Mouse (Mus musculus): ENCODE measurements around the gene Cyfip1. TPM values are rescaled to one million over a fixed set of nuclear protein-coding genes. Genes with fewer than 3 reads are reported as not detected.

Gene Cyfip1
- polyA plus RNA-seq, 1 experiment from 2014 or later: 50.0 TPM

- no peak for DNase-seq (ENCODE audit: low spot score)
- ATAC-seq (ENCODE audit: low FRiP score): no peak
- H3K4me1 ChIP-seq (replicated peaks; ENCODE audit: control insufficient read depth, insufficient read depth, low read length): no peaks in the 10 kb centered on the region
- H3K4me3 ChIP-seq (replicated peaks; ENCODE audit: low read length): no peak overlapping the region
- H3K9ac ChIP-seq: no peak overlapping the region
- H3K4me2 ChIP-seq (replicated peaks): no peak overlapping the region
- no peak overlapping the region for H3K27ac ChIP-seq
- peaks cover 73% of the 10 kb centered on the region for H3K36me3 ChIP-seq (replicated peaks; ENCODE audit: control insufficient read depth, insufficient read depth)
- 90% methylated on average over 7 of the region's 7 CpGs for WGBS
- H3K27me3 ChIP-seq (ENCODE audit: control insufficient read depth, insufficient read depth, low read length): no peaks in the 10 kb centered on the region
- H3K9me3 ChIP-seq (ENCODE audit: control insufficient read depth, low read length): no peaks in the 10 kb centered on the region
Measured at GRCm38 (mm10) chr7:55874703-55875102, 33.2 kb downstream of the Cyfip1 start.

GRCm38 (mm10) chr7:55877721-55878120 lies 36.2 kb downstream of the Cyfip1 start:
- peaks cover 88% of the 10 kb centered on the region for H3K36me3 ChIP-seq (replicated peaks; ENCODE audit: control insufficient read depth, insufficient read depth)
- no peak for DNase-seq (ENCODE audit: low spot score)
- H3K9me3 ChIP-seq (ENCODE audit: control insufficient read depth, low read length): no peaks in the 10 kb centered on the region
- H3K27me3 ChIP-seq (ENCODE audit: control insufficient read depth, insufficient read depth, low read length): no peaks in the 10 kb centered on the region
- no peak overlapping the region for H3K4me3 ChIP-seq (replicated peaks; ENCODE audit: low read length)
- ATAC-seq (ENCODE audit: low FRiP score): no peak
- H3K4me1 ChIP-seq (replicated peaks; ENCODE audit: control insufficient read depth, insufficient read depth, low read length): no peaks in the 10 kb centered on the region
- 97% methylated on average over 10 of the region's 10 CpGs for WGBS
- no peak overlapping the region for H3K9ac ChIP-seq
- H3K27ac ChIP-seq: no peak overlapping the region
- H3K4me2 ChIP-seq (replicated peaks): no peak overlapping the region

- Histone ChIP-seq H3K36me3 (replicated peaks; ENCODE audit: control insufficient read depth, insufficient read depth) (peaks cover 56% of the 10 kb centered on the region), H3K9me3 (ENCODE audit: control insufficient read depth, low read length) (no peaks in the 10 kb centered on the region), H3K4me3 (replicated peaks; ENCODE audit: low read length) (no peak overlapping the region), H3K27ac (no peak overlapping the region), H3K4me2 (replicated peaks) (no peak overlapping the region), H3K4me1 (replicated peaks; ENCODE audit: control insufficient read depth, insufficient read depth, low read length) (no peaks in the 10 kb centered on the region), H3K9ac (no peak overlapping the region), H3K27me3 (ENCODE audit: control insufficient read depth, insufficient read depth, low read length) (no peaks in the 10 kb centered on the region)
- WGBS: 89% methylated on average over 9 of the region's 9 CpGs
- ATAC-seq (ENCODE audit: low FRiP score): no peak; the same call in 1 of the 2 replicates
- no peak for DNase-seq (ENCODE audit: low spot score)
Measured at GRCm38 (mm10) chr7:55880882-55881281, 39.3 kb downstream of the Cyfip1 start.

- peaks cover 54% of the 10 kb centered on the region for H3K36me3 ChIP-seq (replicated peaks; ENCODE audit: control insufficient read depth, insufficient read depth)
- H3K9ac ChIP-seq: no peak overlapping the region
- DNase-seq (ENCODE audit: low spot score) (no peak), ATAC-seq (ENCODE audit: low FRiP score) (no peak)
- H3K9me3 ChIP-seq (ENCODE audit: control insufficient read depth, low read length): no peaks in the 10 kb centered on the region
- H3K4me1 ChIP-seq (replicated peaks; ENCODE audit: control insufficient read depth, insufficient read depth, low read length): no peaks in the 10 kb centered on the region
- H3K4me3 ChIP-seq (replicated peaks; ENCODE audit: low read length): no peak overlapping the region
- H3K27ac ChIP-seq: no peak overlapping the region
- no peak overlapping the region for H3K4me2 ChIP-seq (replicated peaks)
- WGBS: 95% methylated on average over 4 of the region's 4 CpGs
- H3K27me3 ChIP-seq (ENCODE audit: control insufficient read depth, insufficient read depth, low read length): no peaks in the 10 kb centered on the region
Measured at GRCm38 (mm10) chr7:55888603-55889002, 47.1 kb downstream of the Cyfip1 start.

- Histone ChIP-seq H3K27me3 (ENCODE audit: control insufficient read depth, insufficient read depth, low read length) (no peaks in the 10 kb centered on the region), H3K9ac (no peak overlapping the region), H3K9me3 (ENCODE audit: control insufficient read depth, low read length) (no peaks in the 10 kb centered on the region), H3K36me3 (replicated peaks; ENCODE audit: control insufficient read depth, insufficient read depth) (peaks cover 65% of the 10 kb centered on the region), H3K4me1 (replicated peaks; ENCODE audit: control insufficient read depth, insufficient read depth, low read length) (no peaks in the 10 kb centered on the region), H3K27ac (no peak overlapping the region), H3K4me3 (replicated peaks; ENCODE audit: low read length) (no peak overlapping the region), H3K4me2 (replicated peaks) (no peak overlapping the region)
- DNase-seq (ENCODE audit: low spot score) (no peak), ATAC-seq (ENCODE audit: low FRiP score) (no peak)
- 91% methylated on average over 4 of the region's 4 CpGs for WGBS
Measured at GRCm38 (mm10) chr7:55889996-55890395, 48.5 kb downstream of the Cyfip1 start.

- DNase-seq (ENCODE audit: low spot score) (no peak), ATAC-seq (ENCODE audit: low FRiP score) (no peak)
- H3K4me1 ChIP-seq (replicated peaks; ENCODE audit: control insufficient read depth, insufficient read depth, low read length): no peaks in the 10 kb centered on the region
- no peak overlapping the region for H3K27ac ChIP-seq
- H3K9me3 ChIP-seq (ENCODE audit: control insufficient read depth, low read length): no peaks in the 10 kb centered on the region
- H3K4me3 ChIP-seq (replicated peaks; ENCODE audit: low read length): no peak overlapping the region
- H3K36me3 ChIP-seq (replicated peaks; ENCODE audit: control insufficient read depth, insufficient read depth): peaks cover 72% of the 10 kb centered on the region
- H3K9ac ChIP-seq: no peak overlapping the region
- H3K4me2 ChIP-seq (replicated peaks): no peak overlapping the region
- no peaks in the 10 kb centered on the region for H3K27me3 ChIP-seq (ENCODE audit: control insufficient read depth, insufficient read depth, low read length)
Measured at GRCm38 (mm10) chr7:55890731-55891130, 49.2 kb downstream of the Cyfip1 start.

GRCm38 (mm10) chr7:55891797-55892196 lies 50.3 kb downstream of the Cyfip1 start:
- Histone ChIP-seq H3K9ac (no peak overlapping the region), H3K9me3 (ENCODE audit: control insufficient read depth, low read length) (no peaks in the 10 kb centered on the region), H3K36me3 (replicated peaks; ENCODE audit: control insufficient read depth, insufficient read depth) (peaks cover 80% of the 10 kb centered on the region), H3K27ac (no peak overlapping the region), H3K27me3 (ENCODE audit: control insufficient read depth, insufficient read depth, low read length) (no peaks in the 10 kb centered on the region), H3K4me3 (replicated peaks; ENCODE audit: low read length) (no peak overlapping the region), H3K4me1 (replicated peaks; ENCODE audit: control insufficient read depth, insufficient read depth, low read length) (no peaks in the 10 kb centered on the region), H3K4me2 (replicated peaks) (no peak overlapping the region)
- no peak for ATAC-seq (ENCODE audit: low FRiP score)
- DNase-seq (ENCODE audit: low spot score): no peak
- WGBS: 89% methylated on average over 11 of the region's 11 CpGs

GRCm38 (mm10) chr7:55903766-55904165 lies 62.2 kb downstream of the Cyfip1 start:
- DNase-seq (ENCODE audit: low spot score) (no peak), ATAC-seq (ENCODE audit: low FRiP score) (no peak)
- WGBS: 90% methylated on average over 4 of the region's 5 CpGs
- no peak overlapping the region for H3K9ac ChIP-seq
- no peak overlapping the region for H3K4me3 ChIP-seq (replicated peaks; ENCODE audit: low read length)
- H3K9me3 ChIP-seq (ENCODE audit: control insufficient read depth, low read length): no peaks in the 10 kb centered on the region
- no peaks in the 10 kb centered on the region for H3K27me3 ChIP-seq (ENCODE audit: control insufficient read depth, insufficient read depth, low read length)
- no peaks in the 10 kb centered on the region for H3K4me1 ChIP-seq (replicated peaks; ENCODE audit: control insufficient read depth, insufficient read depth, low read length)
- peaks cover 69% of the 10 kb centered on the region for H3K36me3 ChIP-seq (replicated peaks; ENCODE audit: control insufficient read depth, insufficient read depth)
- no peak overlapping the region for H3K4me2 ChIP-seq (replicated peaks)
- no peak overlapping the region for H3K27ac ChIP-seq

GRCm38 (mm10) chr7:55905449-55905848 lies 63.9 kb downstream of the Cyfip1 start:
- Histone ChIP-seq H3K9me3 (ENCODE audit: control insufficient read depth, low read length) (no peaks in the 10 kb centered on the region), H3K27ac (no peak overlapping the region), H3K4me2 (replicated peaks) (no peak overlapping the region), H3K9ac (no peak overlapping the region), H3K27me3 (ENCODE audit: control insufficient read depth, insufficient read depth, low read length) (no peaks in the 10 kb centered on the region), H3K4me1 (replicated peaks; ENCODE audit: control insufficient read depth, insufficient read depth, low read length) (no peaks in the 10 kb centered on the region), H3K4me3 (replicated peaks; ENCODE audit: low read length) (no peak overlapping the region), H3K36me3 (replicated peaks; ENCODE audit: control insufficient read depth, insufficient read depth) (peaks cover 72% of the 10 kb centered on the region)
- 81% methylated on average over 2 of the region's 2 CpGs for WGBS
- ATAC-seq (ENCODE audit: low FRiP score) (no peak), DNase-seq (ENCODE audit: low spot score) (no peak)

- Histone ChIP-seq H3K4me1 (replicated peaks; ENCODE audit: control insufficient read depth, insufficient read depth, low read length) (no peaks in the 10 kb centered on the region), H3K9me3 (ENCODE audit: control insufficient read depth, low read length) (no peaks in the 10 kb centered on the region), H3K27me3 (ENCODE audit: control insufficient read depth, insufficient read depth, low read length) (no peaks in the 10 kb centered on the region), H3K27ac (no peak overlapping the region), H3K9ac (no peak overlapping the region), H3K4me2 (replicated peaks) (no peak overlapping the region), H3K36me3 (replicated peaks; ENCODE audit: control insufficient read depth, insufficient read depth) (peaks cover 83% of the 10 kb centered on the region), H3K4me3 (replicated peaks; ENCODE audit: low read length) (no peak overlapping the region)
- WGBS: 100% methylated on average over 1 of the region's 1 CpGs
- DNase-seq (ENCODE audit: low spot score) (no peak), ATAC-seq (ENCODE audit: low FRiP score) (no peak)
Measured at GRCm38 (mm10) chr7:55909519-55909918, 68.0 kb downstream of the Cyfip1 start.
